Mouse (Mus musculus): ENCODE data around the gene Ephb2. TPM values are rescaled to one million over a fixed set of nuclear protein-coding genes. Genes with fewer than 3 reads are reported as not detected.
A peak's percentile ranks its signal among the peaks of the same experiment; 100 is the strongest.

Ephb2 gene
- polyA plus RNA-seq, 2 experiments, result 0.17 to 0.41 TPM

DNA sequence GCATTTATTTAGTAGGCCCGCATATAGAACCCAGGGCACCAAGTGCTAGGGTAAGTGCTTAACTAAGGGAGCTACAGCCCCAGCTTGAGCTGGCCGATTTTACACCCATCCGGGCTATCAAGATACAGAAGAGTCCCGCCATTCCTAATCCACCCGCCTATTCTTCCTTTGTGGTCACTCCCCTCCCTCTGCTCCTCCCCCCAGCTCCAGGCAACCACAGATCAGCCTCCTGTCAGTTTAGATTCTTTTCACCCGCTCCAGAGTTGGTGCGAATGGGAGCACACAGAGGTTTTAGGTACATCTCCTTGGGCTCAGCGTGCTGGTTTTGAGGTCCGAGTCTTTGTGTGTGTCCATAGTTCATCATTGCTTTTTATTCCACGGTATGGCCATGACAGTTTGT lies 196.9 kb downstream of the Ephb2 start:
- Histone ChIP-seq H3K36me3 (replicated peaks; ENCODE audit: control insufficient read depth, insufficient read depth, low read depth) (no peaks in the 10 kb centered on the region), H3K4me1 (replicated peaks; ENCODE audit: control insufficient read depth in 2 of 2, insufficient read depth in 2 of 2, low read length in 1 of 2) (no peaks in the 10 kb centered on the region), H3K9me3 (ENCODE audit: control insufficient read depth, low read length) (no peaks in the 10 kb centered on the region), H3K4me3 (ENCODE audit: insufficient read depth in 1 of 2, low read depth in 2 of 2, low read length in 2 of 2) (no peak overlapping the region), H3K4me2 (ENCODE audit: low read depth) (no peak overlapping the region), H3K27ac (no peak overlapping the region), H3K27me3 (ENCODE audit: control insufficient read depth, insufficient read depth, low read length) (peaks cover 18% of the 10 kb centered on the region), H3K9ac (replicated peaks) (no peak overlapping the region)
- 8% methylated on average over 10 of the region's 10 CpGs for WGBS (ENCODE audit: insufficient replicate concordance)
- TF ChIP-seq CTCF (IDR thresholded peaks at IDR 0.05; ENCODE audit: low read depth) (no peak), EP300 (IDR thresholded peaks at IDR 0.05; ENCODE audit: low read depth) (no peak)
- no peak for ATAC-seq (ENCODE audit: insufficient read depth)
- DNase-seq (ENCODE audit: low read depth in 3 of 3, low spot score in 3 of 3), result no peak

DNA sequence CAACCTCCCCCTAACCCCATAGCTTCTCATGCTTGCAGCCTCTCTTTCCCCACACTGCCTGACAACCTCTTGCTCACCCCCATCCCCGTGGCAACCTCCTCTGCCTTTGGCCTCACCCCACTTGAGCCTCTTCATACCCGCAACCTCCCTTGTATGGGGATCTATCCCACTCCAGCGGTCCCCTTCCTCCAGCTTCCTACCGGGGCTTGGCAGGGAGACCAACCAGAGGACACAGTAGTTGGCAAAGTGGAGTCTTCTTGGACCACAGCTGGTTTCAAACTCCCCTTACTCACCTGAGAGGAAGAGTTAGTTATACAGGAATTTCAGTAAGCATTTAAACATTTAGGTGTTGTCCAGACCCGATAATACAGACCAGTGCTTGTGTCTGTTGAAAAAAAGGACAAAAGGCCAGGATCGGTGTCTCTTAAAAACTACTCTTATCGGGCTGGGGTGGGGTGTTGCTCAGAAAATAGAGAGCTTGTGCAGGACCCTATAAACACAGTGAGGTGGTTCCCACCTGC lies 197.5 kb downstream of the Ephb2 start:
- Histone ChIP-seq H3K9ac (replicated peaks) (no peak overlapping the region), H3K27me3 (ENCODE audit: control insufficient read depth, insufficient read depth, low read length) (peaks cover 18% of the 10 kb centered on the region), H3K9me3 (ENCODE audit: control insufficient read depth, low read length) (no peaks in the 10 kb centered on the region), H3K4me3 (ENCODE audit: insufficient read depth in 1 of 2, low read depth in 2 of 2, low read length in 2 of 2) (no peak overlapping the region), H3K4me2 (ENCODE audit: low read depth) (no peak overlapping the region), H3K27ac (no peak overlapping the region), H3K4me1 (replicated peaks; ENCODE audit: control insufficient read depth in 2 of 2, insufficient read depth in 2 of 2, low read length in 1 of 2) (no peaks in the 10 kb centered on the region), H3K36me3 (replicated peaks; ENCODE audit: control insufficient read depth, insufficient read depth, low read depth) (no peaks in the 10 kb centered on the region)
- WGBS (ENCODE audit: insufficient replicate concordance), result 37% methylated on average over 7 of the region's 7 CpGs
- no peak for TF ChIP-seq EP300 (IDR thresholded peaks at IDR 0.05; ENCODE audit: low read depth)
- TF ChIP-seq CTCF (IDR thresholded peaks at IDR 0.05; ENCODE audit: low read depth), result no peak
- no peak for DNase-seq (ENCODE audit: low read depth in 3 of 3, low spot score in 3 of 3)
- no peak for ATAC-seq (ENCODE audit: insufficient read depth)

DNA sequence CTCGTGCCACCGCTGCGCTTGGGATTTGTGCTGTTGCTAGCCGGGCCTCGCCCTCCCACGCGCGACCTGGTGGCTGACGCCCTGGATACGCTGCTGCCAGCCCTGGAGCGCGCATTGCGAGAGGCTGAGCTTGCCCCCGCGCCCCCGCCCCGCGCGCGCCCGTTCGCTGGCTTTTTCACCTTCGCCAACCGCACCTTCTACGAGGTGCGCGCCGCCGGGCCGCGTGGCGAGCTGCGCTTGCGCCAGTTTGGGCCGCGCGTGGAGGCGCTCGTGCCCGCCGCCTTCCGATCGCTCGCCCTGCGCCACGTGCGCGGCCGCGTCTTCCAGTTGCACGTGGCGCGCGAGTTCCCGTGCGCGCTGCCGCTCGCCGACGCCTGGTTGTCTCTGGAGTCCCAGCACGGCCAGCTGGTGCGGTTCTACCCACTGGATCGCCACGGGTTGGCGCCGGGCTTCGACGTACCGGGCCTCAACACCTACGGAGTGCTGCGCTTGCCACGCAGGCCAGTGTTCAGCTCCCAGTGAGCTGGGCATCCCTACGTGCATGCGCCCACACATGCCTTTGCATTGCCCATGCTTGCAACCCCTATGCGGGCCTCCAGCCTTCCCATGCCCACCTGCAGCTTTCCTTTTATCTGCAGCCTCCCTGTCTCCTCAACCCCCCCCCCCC lies 198.1 kb downstream of the Ephb2 start:
- WGBS (ENCODE audit: insufficient replicate concordance), result 4% methylated on average over 71 of the region's 76 CpGs
- peak overlapping the region; percentile 6 to 27; a peak in 3 of 4 replicates for H3K4me3 ChIP-seq (ENCODE audit: insufficient read depth in 1 of 2, low read depth in 2 of 2, low read length in 2 of 2)
- ATAC-seq (ENCODE audit: insufficient read depth) (no peak), DNase-seq (ENCODE audit: low read depth in 3 of 3, low spot score in 3 of 3) (no peak)
- no peak for TF ChIP-seq EP300 (IDR thresholded peaks at IDR 0.05; ENCODE audit: low read depth)
- no peak for TF ChIP-seq CTCF (IDR thresholded peaks at IDR 0.05; ENCODE audit: low read depth)
- H3K36me3 ChIP-seq (replicated peaks; ENCODE audit: control insufficient read depth, insufficient read depth, low read depth), result no peaks in the 10 kb centered on the region
- H3K27me3 ChIP-seq (ENCODE audit: control insufficient read depth, insufficient read depth, low read length), result peaks cover 18% of the 10 kb centered on the region
- H3K27ac ChIP-seq, result no peak overlapping the region
- no peaks in the 10 kb centered on the region for H3K4me1 ChIP-seq (replicated peaks; ENCODE audit: control insufficient read depth in 2 of 2, insufficient read depth in 2 of 2, low read length in 1 of 2)
- H3K4me2 ChIP-seq (ENCODE audit: low read depth), result peak overlapping the region; percentile 43
- H3K9ac ChIP-seq (replicated peaks), result no peak overlapping the region
- no peaks in the 10 kb centered on the region for H3K9me3 ChIP-seq (ENCODE audit: control insufficient read depth, low read length)

DNA sequence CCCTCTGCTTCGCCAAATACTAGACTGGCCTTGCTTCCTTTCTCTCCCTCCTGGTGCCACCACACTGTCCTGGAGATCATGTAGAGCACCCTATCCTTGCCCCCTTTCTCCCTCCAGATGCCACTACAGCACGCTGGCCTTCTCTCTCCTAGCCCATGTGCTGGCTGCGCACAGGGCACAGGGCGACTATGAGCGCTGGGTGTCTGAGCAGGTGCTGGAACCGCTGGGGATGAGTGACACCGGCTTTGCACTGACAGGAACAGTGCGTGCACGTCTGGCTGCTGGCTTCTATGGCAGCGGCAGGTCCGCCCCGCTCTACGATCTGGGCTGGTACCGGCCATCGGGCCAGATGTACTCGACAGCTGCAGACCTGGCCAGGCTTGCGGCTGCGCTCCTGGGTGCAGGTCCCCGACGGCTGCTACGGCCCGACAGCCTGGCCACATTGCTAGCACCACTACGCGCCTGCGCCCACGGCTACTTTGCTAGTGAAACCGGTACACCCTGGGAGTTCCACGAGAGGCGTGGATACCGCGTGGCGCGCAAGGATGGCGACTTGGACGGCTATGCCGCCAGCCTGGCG lies 198.7 kb downstream of the Ephb2 start:
- Histone ChIP-seq H3K27me3 (ENCODE audit: control insufficient read depth, insufficient read depth, low read length) (peaks cover 18% of the 10 kb centered on the region), H3K9ac (replicated peaks) (no peak overlapping the region), H3K27ac (no peak overlapping the region), H3K4me2 (ENCODE audit: low read depth) (peak overlapping the region; percentile 43), H3K4me3 (ENCODE audit: insufficient read depth in 1 of 2, low read depth in 2 of 2, low read length in 2 of 2) (peak overlapping the region; percentile 6 to 27; a peak in 2 of 4 replicates), H3K9me3 (ENCODE audit: control insufficient read depth, low read length) (no peaks in the 10 kb centered on the region), H3K36me3 (replicated peaks; ENCODE audit: control insufficient read depth, insufficient read depth, low read depth) (no peaks in the 10 kb centered on the region), H3K4me1 (replicated peaks; ENCODE audit: control insufficient read depth in 2 of 2, insufficient read depth in 2 of 2, low read length in 1 of 2) (no peaks in the 10 kb centered on the region)
- ATAC-seq (ENCODE audit: insufficient read depth) (no peak), DNase-seq (ENCODE audit: low read depth in 3 of 3, low spot score in 3 of 3) (no peak)
- TF ChIP-seq CTCF (IDR thresholded peaks at IDR 0.05; ENCODE audit: low read depth) (no peak), EP300 (IDR thresholded peaks at IDR 0.05; ENCODE audit: low read depth) (no peak)
- 27% methylated on average over 37 of the region's 37 CpGs for WGBS (ENCODE audit: insufficient replicate concordance)

DNA sequence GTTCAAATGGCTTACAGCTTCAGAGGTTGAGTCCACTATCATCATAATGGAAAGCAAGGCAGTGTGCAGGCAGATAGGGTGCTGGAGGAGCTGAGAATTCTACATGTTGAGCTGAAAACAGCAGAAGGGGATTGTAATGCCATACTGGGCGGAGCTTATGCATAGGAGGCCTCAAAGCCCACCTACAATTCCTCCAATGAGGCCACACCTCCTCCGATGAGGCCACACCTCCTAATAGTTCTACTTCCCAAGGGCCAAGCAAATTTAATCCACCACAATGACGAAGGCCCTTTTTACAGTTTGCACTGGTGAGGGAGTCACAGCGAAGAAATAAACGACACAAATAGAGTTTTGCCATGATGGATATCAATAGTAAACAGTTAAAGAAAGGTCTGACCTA lies 199.3 kb downstream of the Ephb2 start:
- TF ChIP-seq EP300 (IDR thresholded peaks at IDR 0.05; ENCODE audit: low read depth) (no peak), CTCF (IDR thresholded peaks at IDR 0.05; ENCODE audit: low read depth) (no peak)
- Histone ChIP-seq H3K9me3 (ENCODE audit: control insufficient read depth, low read length) (no peaks in the 10 kb centered on the region), H3K36me3 (replicated peaks; ENCODE audit: control insufficient read depth, insufficient read depth, low read depth) (no peaks in the 10 kb centered on the region), H3K27ac (no peak overlapping the region), H3K4me3 (ENCODE audit: insufficient read depth in 1 of 2, low read depth in 2 of 2, low read length in 2 of 2) (no peak overlapping the region), H3K27me3 (ENCODE audit: control insufficient read depth, insufficient read depth, low read length) (peaks cover 18% of the 10 kb centered on the region), H3K9ac (replicated peaks) (no peak overlapping the region), H3K4me1 (replicated peaks; ENCODE audit: control insufficient read depth in 2 of 2, insufficient read depth in 2 of 2, low read length in 1 of 2) (no peaks in the 10 kb centered on the region), H3K4me2 (ENCODE audit: low read depth) (no peak overlapping the region)
- DNase-seq (ENCODE audit: low read depth in 3 of 3, low spot score in 3 of 3) (no peak), ATAC-seq (ENCODE audit: insufficient read depth) (no peak)
- 51% methylated on average over 5 of the region's 5 CpGs for WGBS (ENCODE audit: insufficient replicate concordance)
